Mouse (Mus musculus): ENCODE data around the gene 5730480H06Rik.

The 5730480H06Rik gene

DNA sequence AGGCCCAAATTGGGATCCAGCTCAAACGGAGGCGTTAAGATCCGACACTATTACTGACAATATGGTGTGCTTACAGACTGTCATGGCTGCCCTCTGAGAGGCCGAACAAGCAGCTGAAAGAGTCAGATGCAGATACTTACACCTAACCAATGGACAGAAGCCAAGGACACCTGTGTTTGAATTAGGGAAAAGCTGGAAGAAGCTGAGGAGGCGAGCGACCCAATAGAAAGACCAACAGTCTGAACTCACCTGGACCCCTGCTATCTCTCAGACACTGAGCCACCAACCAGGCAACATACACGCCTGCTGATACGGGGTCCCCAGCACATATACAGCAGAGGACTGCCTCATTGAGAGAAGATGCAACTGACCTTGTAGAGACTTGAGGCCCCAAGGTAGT is at the start of gene 5730480H06Rik:
Gene 5730480H06Rik (plus strand): TSS at position 301 of the 400 bp plus-strand sequence.
- DNase-seq (ENCODE audit: low spot score in 2 of 2), result no peak

GRCm38 (mm10) chr5:48301186-48301585 is 26.6 kb upstream of the 5730480H06Rik start:
- no peak for DNase-seq (ENCODE audit: low spot score in 2 of 2)

GRCm38 (mm10) chr5:48315057-48315602 is 12.6 kb upstream of the 5730480H06Rik start:
- DNase-seq (ENCODE audit: low spot score in 2 of 2), result no peak

DNA sequence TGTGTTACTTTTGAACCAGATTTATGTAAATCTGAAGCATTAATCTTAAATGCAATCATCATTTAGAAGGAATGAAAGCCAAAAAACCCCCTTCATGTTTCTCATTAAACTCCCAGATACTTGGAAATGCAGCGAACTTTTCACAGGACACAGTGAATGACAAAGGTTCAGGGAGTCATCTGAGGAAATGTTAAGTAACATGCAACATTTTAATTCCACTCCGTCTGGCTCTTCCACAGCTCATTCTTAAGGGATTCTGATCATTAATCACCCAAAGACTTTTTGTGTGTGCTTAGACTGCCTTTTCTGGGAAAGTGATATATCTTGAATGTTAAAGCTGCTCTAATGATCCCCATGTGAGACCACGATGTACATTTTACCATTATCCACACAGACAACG is 7.2 kb upstream of the 5730480H06Rik start:
- no peak for DNase-seq (ENCODE audit: low spot score in 2 of 2)

GRCm38 (mm10) chr5:48326221-48326620 is 1.5 kb upstream of the 5730480H06Rik start:
- DNase-seq (ENCODE audit: low spot score in 2 of 2), result no peak

DNA sequence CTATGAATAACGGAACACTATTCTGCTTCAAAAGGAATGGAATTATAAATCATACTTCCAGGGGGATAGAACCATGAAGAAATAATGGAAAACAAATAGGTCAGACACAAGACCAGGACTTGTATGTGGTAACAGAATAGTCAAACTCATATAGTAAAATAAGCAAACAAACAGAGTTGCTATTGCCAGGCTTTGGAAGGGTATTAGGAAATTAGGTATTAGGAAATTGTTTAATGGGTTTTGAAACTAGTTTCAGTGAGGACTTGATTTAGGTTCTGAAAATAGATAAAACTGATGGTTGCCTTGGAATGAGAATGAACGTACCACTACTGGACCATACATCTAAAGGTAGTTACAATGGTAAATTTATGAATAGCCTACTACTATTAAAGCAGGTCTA is 2.0 kb downstream of the 5730480H06Rik start:
- DNase-seq (ENCODE audit: low spot score in 2 of 2), result no peak

GRCm38 (mm10) chr5:48330817-48331216 is 3.1 kb downstream of the 5730480H06Rik start:
- DNase-seq (ENCODE audit: low spot score in 2 of 2), result no peak

- DNase-seq (ENCODE audit: low spot score in 2 of 2), result no peak
Measured at GRCm38 (mm10) chr5:48331441-48331840, 3.7 kb downstream of the 5730480H06Rik start.

- no peak for DNase-seq (ENCODE audit: low spot score in 2 of 2)
Measured at GRCm38 (mm10) chr5:48333407-48333806, 5.7 kb downstream of the 5730480H06Rik start.

- DNase-seq (ENCODE audit: low spot score in 2 of 2), result no peak
Measured at GRCm38 (mm10) chr5:48333884-48334513, 6.2 kb downstream of the 5730480H06Rik start.

DNA sequence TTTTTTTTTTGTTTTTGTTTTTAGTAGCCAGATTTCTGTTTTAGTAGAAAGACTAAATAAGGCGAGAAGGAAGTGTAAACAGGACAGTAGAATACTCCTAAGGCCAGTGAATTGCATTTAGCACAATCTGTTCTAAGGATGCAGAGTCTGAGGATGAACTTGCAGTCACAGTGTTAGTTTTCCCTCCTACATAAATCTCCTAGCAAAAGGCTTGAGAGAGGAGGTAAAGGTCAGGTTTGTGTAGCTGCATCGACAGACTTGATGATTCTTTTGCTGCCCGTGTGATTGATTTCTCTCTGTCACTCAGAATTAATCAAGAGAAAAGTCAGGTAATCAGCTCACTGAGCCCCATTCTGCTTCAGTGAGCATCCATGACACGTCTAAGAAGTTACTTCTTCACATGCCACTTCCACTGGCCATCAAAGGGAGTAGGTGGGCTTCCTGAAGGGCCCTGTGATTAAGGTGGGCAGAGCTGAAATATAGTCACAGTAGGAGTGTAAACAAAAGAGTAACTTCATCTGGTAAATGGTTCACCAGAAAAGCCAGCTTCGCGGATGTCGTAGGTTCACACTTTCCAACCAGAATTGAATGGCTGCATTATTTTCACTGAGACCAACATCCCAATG is 13.2 kb downstream of the 5730480H06Rik start:
- DNase-seq (ENCODE audit: low spot score in 2 of 2), result no peak

DNA sequence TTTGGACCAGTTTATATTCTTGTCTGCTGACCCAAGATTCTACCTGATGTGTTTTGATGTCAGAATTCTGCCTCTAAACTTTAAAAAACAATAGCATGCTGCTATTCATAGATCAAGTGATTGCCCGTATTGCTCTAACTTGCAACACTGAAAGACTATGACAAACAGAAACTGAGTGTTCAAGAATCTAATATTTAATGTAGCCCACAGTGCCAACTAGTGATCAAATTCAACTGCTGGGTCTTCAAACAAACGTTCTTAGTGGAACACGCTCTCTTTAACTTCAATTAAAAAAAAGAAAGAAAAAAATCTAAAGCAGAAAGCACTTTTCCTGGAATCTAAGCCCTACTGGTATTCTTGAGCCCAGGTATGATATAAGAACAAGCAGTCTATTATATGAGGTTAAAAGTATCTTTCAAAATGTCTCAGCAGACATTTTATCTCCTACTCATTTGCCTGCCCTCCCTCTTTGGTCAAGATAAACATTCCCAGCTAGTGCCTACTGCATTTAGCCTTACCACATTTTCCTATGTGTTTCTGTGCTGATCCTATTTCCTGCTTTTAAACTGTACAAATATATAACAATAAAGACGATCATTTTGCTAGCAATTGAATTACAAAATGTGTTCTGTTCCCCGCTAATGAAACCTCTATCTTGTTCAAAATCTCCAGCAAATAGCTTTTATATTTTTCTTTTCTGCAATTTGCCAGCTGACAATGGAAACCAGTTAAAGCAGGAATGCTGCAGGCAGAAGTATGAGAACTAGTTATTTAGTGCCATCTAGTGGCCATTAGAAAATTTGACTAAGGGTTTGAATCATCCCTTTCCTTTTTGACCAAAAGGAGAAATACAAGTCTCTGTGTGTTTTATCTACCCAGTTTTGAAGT is 17.6 kb downstream of the 5730480H06Rik start:
- DNase-seq (ENCODE audit: low spot score in 2 of 2), result no peak

GRCm38 (mm10) chr5:48345983-48346648 is 18.4 kb downstream of the 5730480H06Rik start:
- no peak for DNase-seq (ENCODE audit: low spot score in 2 of 2)

GRCm38 (mm10) chr5:48349309-48349708 is 21.6 kb downstream of the 5730480H06Rik start:
- DNase-seq (ENCODE audit: low spot score in 2 of 2), result no peak

DNA sequence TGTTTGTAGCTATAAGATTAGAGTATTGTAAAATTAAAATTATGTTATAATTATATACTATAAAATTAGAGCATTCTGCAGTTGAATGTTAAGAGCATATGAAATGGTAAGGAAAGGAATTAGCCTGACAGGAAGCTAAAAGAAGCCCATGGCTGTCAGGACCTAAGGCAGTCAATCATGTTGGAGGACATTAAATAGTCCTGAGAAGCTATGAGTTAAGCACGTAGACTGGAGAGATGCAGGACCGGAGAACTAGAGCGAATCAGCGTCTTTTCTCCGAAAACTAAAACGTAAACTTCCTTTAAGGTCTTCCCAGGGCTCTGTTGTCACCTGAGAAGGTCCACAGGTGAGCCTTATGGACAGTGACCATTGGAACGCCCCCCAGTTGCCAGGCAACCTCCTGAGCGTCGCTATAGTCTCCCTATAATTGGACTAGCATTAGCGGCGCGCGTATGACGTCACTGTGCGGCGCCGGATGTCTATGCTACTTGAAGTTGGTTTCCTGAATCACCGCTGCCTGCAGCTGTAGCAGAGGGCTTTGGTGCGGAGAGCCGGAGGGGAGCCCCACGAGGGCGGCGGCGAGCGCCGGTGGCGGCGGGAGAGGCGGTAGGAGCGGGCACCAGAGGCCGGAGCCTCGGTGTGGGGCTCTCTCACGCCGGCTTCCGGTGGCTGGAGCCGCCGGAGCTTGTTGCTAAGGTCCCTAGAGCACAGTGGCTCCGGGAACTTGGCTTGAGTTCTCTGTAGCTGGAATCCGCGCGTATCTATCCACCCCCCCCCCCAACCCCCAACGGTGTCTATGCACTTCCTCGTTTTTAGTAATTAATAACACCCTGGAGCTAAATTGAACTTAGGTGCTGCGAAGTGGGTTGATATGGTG is 44.4 kb downstream of the 5730480H06Rik start:
- peak; percentile 89 to 93 for DNase-seq (ENCODE audit: low spot score in 2 of 2)

DNA sequence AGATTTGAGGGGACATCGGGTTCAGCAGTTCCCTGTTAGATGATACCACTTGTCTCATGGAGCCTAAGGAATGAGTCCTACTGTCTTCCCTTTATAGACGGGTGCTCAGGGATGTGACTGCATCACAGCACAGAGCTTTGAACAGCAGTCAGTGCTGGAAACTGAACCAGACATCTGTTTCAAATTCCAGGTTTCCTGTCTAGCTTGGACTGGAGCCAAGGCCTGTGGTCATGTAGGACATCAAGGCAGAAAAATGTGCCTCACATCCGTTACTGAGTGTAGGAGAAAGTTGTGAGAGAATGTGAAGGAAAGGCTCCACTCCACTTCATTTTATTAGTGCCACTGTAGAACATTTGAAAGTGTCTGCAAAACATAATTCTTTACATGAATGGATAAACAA is 74.7 kb downstream of the 5730480H06Rik start:
- DNase-seq (ENCODE audit: low spot score in 2 of 2), result no peak

GRCm38 (mm10) chr5:48408276-48408675 is 80.5 kb downstream of the 5730480H06Rik start:
- no peak for DNase-seq (ENCODE audit: low spot score in 2 of 2)

GRCm38 (mm10) chr5:48410348-48410747 is 82.6 kb downstream of the 5730480H06Rik start:
- DNase-seq (ENCODE audit: low spot score in 2 of 2), result no peak

GRCm38 (mm10) chr5:48411462-48411861 is 83.7 kb downstream of the 5730480H06Rik start:
- no peak for DNase-seq (ENCODE audit: low spot score in 2 of 2)

GRCm38 (mm10) chr5:48412261-48412660 is 84.5 kb downstream of the 5730480H06Rik start:
- no peak for DNase-seq (ENCODE audit: low spot score in 2 of 2)

- DNase-seq (ENCODE audit: low spot score in 2 of 2), result no peak
Measured at GRCm38 (mm10) chr5:48419741-48420140, 92.0 kb downstream of the 5730480H06Rik start.
